Mouse (Mus musculus) heart, postnatal 0 days (tissue): ENCODE results near the gene Tead3. TPM values are rescaled to one million over a fixed set of nuclear protein-coding genes. Genes with fewer than 3 reads are reported as not detected.

Experiments used
- ATAC-seq: fragments of 200-750 bp; cut with Nextera tagmentation; 2 replicates; pipeline ENCODE4 v1.8.0; 2017; ENCODE audit warnings: low read depth, moderate number of reproducible peaks, moderate library complexity; ENCODE audit not compliant: insufficient read depth
- DNase-seq: peaks from one replicate; pipeline ENCODE4 v3.0.0-alpha.2; 2016; ENCODE audit warnings: low spot score
- H3K27ac ChIP-seq: fragments of 300-500 bp; sonication (generic); 2 replicates; pipeline ENCODE4 v1.5.1; 2014; ENCODE audit warnings: low read depth, mild to moderate bottlenecking
- H3K27me3 ChIP-seq: fragments of 300-500 bp; sonication (generic); 2 replicates; pipeline ENCODE4 v1.6.1; 2014; ENCODE audit warnings: low read length, mixed read lengths; ENCODE audit not compliant: control insufficient read depth, insufficient read depth
- H3K36me3 ChIP-seq: fragments of 300-500 bp; sonication (generic); replicated peaks from 2 replicates; pipeline ENCODE4 v1.6.1; 2014; ENCODE audit warnings: low read length, mixed read lengths; ENCODE audit not compliant: control insufficient read depth, insufficient read depth
- H3K4me1 ChIP-seq: fragments of 300-500 bp; sonication (generic); 2 replicates; pipeline ENCODE4 v1.6.1; 2014; ENCODE audit warnings: antibody characterized with exemption; ENCODE audit not compliant: control insufficient read depth, insufficient read depth
- H3K4me2 ChIP-seq: fragments of 300-500 bp; sonication (generic); 2 replicates; pipeline ENCODE4 v1.6.1; 2014; ENCODE audit warnings: low read depth, mild to moderate bottlenecking, low read length, moderate library complexity
- H3K4me3 ChIP-seq: fragments of 300-500 bp; sonication (generic); 2 replicates; pipeline ENCODE4 v1.5.1; 2014; ENCODE audit warnings: low read depth, low read length
- H3K9ac ChIP-seq: fragments of 300-500 bp; sonication (generic); replicated peaks from 2 replicates; pipeline ENCODE4 v1.6.1; 2014; ENCODE audit warnings: low read depth, low read length, mixed read lengths
- H3K9me3 ChIP-seq: fragments of 300-500 bp; sonication (generic); replicated peaks from 2 replicates; pipeline ENCODE4 v1.6.1; 2016; ENCODE audit warnings: low read length; ENCODE audit not compliant: control insufficient read depth
- CTCF ChIP-seq: IDR thresholded peaks from 2 replicates; pipeline ENCODE4 v1.5.1; 2016; ENCODE audit warnings: antibody characterized with exemption, control low read depth, low read depth
- EP300 ChIP-seq: IDR thresholded peaks from 2 replicates; pipeline ENCODE4 v1.6.1; 2016; ENCODE audit warnings: antibody characterized with exemption, low read depth
- WGBS: fragments of 180-500 bp; shearing (Covaris S2); extraction: QIAGEN DNeasy Blood & Tissue Kit; methylation state at CpG from one replicate; pipeline ENCODE4 v1.1.7; 2014; 5-methylcytosine and 5-hydroxymethylcytosine counted together
- polyA plus RNA-seq: library from polyadenylated mRNA; unstranded; fragments of >200 nt; fragmentation: Nextera tagmentation; extraction: Ambion mirVana; gene quantifications from 2 replicates; pipeline ENCODE4 v1.2.1, GENCODE M21; 2015
- total RNA-seq: library from RNA; depleted of rRNA; stranded (reverse); fragments of >200 nt; gene quantifications from 2 replicates; pipeline ENCODE4 v1.2.3, GENCODE M21; 2014; ENCODE audit warnings: low replicate concordance

Gene Tead3
- total and polyA plus RNA-seq, 2 experiments from 2014 or later: 3.2 to 13.1 TPM

DNA sequence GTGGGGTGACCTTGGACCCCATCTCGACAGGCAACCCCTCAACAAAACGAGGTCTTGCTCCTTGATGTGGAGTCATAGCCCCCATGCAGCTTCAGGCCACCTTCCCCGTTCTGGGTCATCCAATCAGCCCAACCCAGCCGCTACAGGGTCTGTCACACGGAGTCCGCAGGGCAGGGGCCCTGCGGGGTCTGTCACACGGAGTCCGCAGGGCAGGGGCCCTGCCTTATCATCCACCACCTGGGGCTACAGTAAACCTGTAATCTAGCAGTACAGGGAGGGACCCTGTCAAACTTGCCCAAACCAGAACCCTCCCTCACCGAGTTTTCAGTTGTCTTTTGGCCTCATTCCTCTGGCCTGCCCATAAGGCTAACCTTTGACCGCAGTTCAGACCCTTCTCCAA, 1.4 kb upstream of the Tead3 start:
- WGBS: 51% methylated on average over 11 of the region's 11 CpGs
- H3K27me3 ChIP-seq: peaks cover 41% of the 10 kb centered on the region
- H3K4me1 ChIP-seq: peaks cover 26% of the 10 kb centered on the region
- H3K9ac ChIP-seq: no peak overlapping the region
- H3K4me2 ChIP-seq: no peak overlapping the region
- no peaks in the 10 kb centered on the region for H3K9me3 ChIP-seq
- ATAC-seq: no peak
- no peak for DNase-seq
- no peaks in the 10 kb centered on the region for H3K36me3 ChIP-seq
- no peak overlapping the region for H3K27ac ChIP-seq
- no peak for TF ChIP-seq EP300
- no peak for TF ChIP-seq CTCF
- H3K4me3 ChIP-seq: no peak overlapping the region

- Histone ChIP-seq H3K9me3 (no peaks in the 10 kb centered on the region), H3K27me3 (peaks cover 35% of the 10 kb centered on the region), H3K27ac (peak overlapping the region; percentile 80), H3K4me1 (peaks cover 27% of the 10 kb centered on the region), H3K4me3 (peak overlapping the region; percentile 69), H3K36me3 (no peaks in the 10 kb centered on the region), H3K4me2 (peak overlapping the region; percentile 93), H3K9ac (peak overlapping the region; percentile 83)
- 2% methylated on average over 29 of the region's 29 CpGs for WGBS
- TF ChIP-seq EP300: no peak
- TF ChIP-seq CTCF: no peak
- no peak for DNase-seq
- no peak for ATAC-seq
Measured at GRCm38 (mm10) chr17:28351353-28351890, 805 bp upstream of the Tead3 start.

- Histone ChIP-seq H3K27me3 (peaks cover 30% of the 10 kb centered on the region), H3K4me1 (peaks cover 37% of the 10 kb centered on the region), H3K4me2 (peak overlapping the region; percentile 93), H3K4me3 (peak overlapping the region; percentile 69), H3K36me3 (no peaks in the 10 kb centered on the region), H3K27ac (peak overlapping the region; percentile 92), H3K9ac (peak overlapping the region; percentile 83), H3K9me3 (no peaks in the 10 kb centered on the region)
- no peak for TF ChIP-seq CTCF
- TF ChIP-seq EP300: no peak
- ATAC-seq (peak; percentile 53), DNase-seq (no peak)
- WGBS: 1% methylated on average over 48 of the region's 54 CpGs
Measured at GRCm38 (mm10) chr17:28349901-28350465, 634 bp downstream of the Tead3 start.

GRCm38 (mm10) chr17:28349264-28349880, 1.2 kb downstream of the Tead3 start:
- 20% methylated on average over 13 of the region's 13 CpGs for WGBS
- Histone ChIP-seq H3K36me3 (no peaks in the 10 kb centered on the region), H3K27ac (peak overlapping the region; percentile 92), H3K4me3 (peak overlapping the region; percentile 69), H3K27me3 (peaks cover 27% of the 10 kb centered on the region), H3K4me1 (peaks cover 43% of the 10 kb centered on the region), H3K9me3 (no peaks in the 10 kb centered on the region), H3K4me2 (peak overlapping the region; percentile 93), H3K9ac (peak overlapping the region; percentile 83)
- DNase-seq (no peak), ATAC-seq (no peak)
- TF ChIP-seq EP300 (no peak), CTCF (no peak)

DNA sequence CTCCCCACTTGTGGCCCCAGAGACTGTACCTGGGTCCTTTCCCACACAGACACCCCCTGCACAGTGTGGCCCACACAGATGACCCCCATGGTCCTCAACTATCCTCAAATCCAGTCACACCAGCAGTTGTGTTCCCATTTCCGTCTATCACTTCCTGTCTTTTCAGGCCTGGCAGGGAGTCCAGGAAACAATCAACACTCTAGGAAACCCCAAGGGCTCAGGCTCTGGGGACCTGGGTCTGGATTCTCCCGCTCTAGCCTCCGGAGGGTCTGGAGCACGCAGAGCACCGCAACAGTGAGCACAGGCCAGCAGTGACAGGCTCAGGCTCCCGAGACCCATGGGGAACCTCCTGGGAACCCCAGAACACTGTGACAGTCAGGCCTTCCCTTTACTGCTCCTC, 2.4 kb downstream of the Tead3 start:
- peak overlapping the region; percentile 16; the same call in 1 of the 2 replicates for H3K27ac ChIP-seq
- DNase-seq (no peak), ATAC-seq (no peak)
- peaks cover 19% of the 10 kb centered on the region for H3K27me3 ChIP-seq
- no peaks in the 10 kb centered on the region for H3K9me3 ChIP-seq
- peak overlapping the region; percentile 93 for H3K4me2 ChIP-seq
- H3K36me3 ChIP-seq: no peaks in the 10 kb centered on the region
- 0 out of 2 replicates have a peak overlapping the region, but pooled peaks have one; percentile 1 for H3K9ac ChIP-seq
- no peak for TF ChIP-seq CTCF
- H3K4me1 ChIP-seq: peaks cover 49% of the 10 kb centered on the region
- H3K4me3 ChIP-seq: peak overlapping the region; percentile 2; the same call in 1 of the 2 replicates
- WGBS: 54% methylated on average over 6 of the region's 6 CpGs
